Mouse (Mus musculus): ENCODE results near the gene Ltf.

Ltf gene

GRCm38 (mm10) chr9:111086995-111087606 is 68.0 kb downstream of the Ltf start:
- no peak for DNase-seq (ENCODE audit: low spot score in 2 of 2)

DNA sequence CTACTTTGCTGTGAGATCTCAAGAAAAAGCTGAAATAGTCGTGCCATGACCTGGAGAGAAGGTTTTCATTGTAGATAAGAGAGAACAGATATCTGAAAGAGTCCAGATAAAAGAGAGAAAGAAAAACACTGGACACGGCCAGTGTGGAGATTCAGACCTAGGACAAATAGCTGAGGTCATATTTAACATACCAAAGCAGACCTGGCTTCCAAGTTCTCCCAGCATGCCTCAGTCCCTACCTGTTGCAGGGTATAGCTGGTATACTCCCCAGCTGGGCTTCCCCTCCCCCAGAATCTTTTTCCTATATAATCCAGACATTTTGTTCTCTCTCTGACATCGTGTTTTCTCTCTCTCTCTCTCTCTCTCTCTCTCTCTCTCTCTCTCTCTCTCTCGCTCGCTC is 68.9 kb downstream of the Ltf start:
- no peak for DNase-seq (ENCODE audit: low spot score in 2 of 2)

DNA sequence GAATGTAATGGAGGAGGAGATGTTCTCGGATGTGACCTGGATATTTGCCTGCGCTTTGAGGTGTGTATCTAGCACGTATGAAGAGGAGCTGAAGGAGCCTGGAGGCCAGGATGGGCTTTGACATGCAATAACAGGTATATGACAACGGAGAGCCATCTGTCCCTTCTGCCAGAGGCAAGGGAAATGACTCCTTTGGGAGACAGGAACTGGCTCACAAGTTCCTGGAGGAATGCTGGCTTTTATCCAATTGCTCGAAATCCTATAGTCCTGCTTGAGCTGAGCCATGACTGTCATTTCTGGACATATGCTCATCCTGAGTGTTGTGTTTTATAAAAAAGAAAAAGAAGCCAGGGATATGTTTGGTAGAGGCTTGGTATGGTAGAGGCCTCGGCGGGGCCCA is 69.8 kb downstream of the Ltf start:
- DNase-seq (ENCODE audit: low spot score in 2 of 2), result no peak
